Mouse (Mus musculus) urinary bladder, adult 2 months (tissue): Measurements from ENCODE around the gene Cma1. TPM values are rescaled to one million over a fixed set of nuclear protein-coding genes. Genes with fewer than 3 reads are reported as not detected.

ENCODE experiments used
- polyA plus RNA-seq: library from polyadenylated mRNA; depleted of rRNA; stranded (reverse); fragments of >200 nt; gene quantifications from 2 replicates; pipeline ENCODE4 v1.2.3, GENCODE M21; 2012; rRNA removed

Gene Cma1
- polyA plus RNA-seq, 1 experiment, result 8.6 TPM

Other genes with a start within 250 kb of the Cma1 start
- 1.1 and 1.4 TPM in 2 replicates for gene Tgm1, start 230.7 kb downstream of the Cma1 start, polyA plus RNA-seq
- 25.9 and 34.6 TPM in 2 replicates for gene Rabggta, start 222.4 kb downstream of the Cma1 start, polyA plus RNA-seq
- gene Dhrs1, start 199.0 kb downstream of the Cma1 start, polyA plus RNA-seq, result 75.5 and 83.1 TPM in 2 replicates
- 13.8 TPM in 2 replicates for gene Nop9, start 199.0 kb downstream of the Cma1 start, polyA plus RNA-seq
- gene Cideb, start 186.2 kb downstream of the Cma1 start, polyA plus RNA-seq, result 0.18 and 0.25 TPM in 2 replicates
- gene Ltb4r2, start 183.2 kb downstream of the Cma1 start, polyA plus RNA-seq, result 0.06 TPM in 2 replicates
- gene Ltb4r1, start 178.7 kb downstream of the Cma1 start, polyA plus RNA-seq, result 1.6 and 1.7 TPM in 2 replicates
- gene Adcy4, start 160.6 kb downstream of the Cma1 start, polyA plus RNA-seq, result 7.2 and 9.4 TPM in 2 replicates
- gene Ripk3, start 155.8 kb downstream of the Cma1 start, polyA plus RNA-seq, result 7.0 and 8.9 TPM in 2 replicates
- gene Nfatc4, start 121.5 kb downstream of the Cma1 start, polyA plus RNA-seq, result 37.9 and 44.3 TPM in 2 replicates
- 6.2 and 11.2 TPM in 2 replicates for gene Nynrin, start 90.7 kb downstream of the Cma1 start, polyA plus RNA-seq
- gene Cbln3, start 60.3 kb downstream of the Cma1 start, polyA plus RNA-seq, result 0.22 and 0.45 TPM in 2 replicates
- gene Khnyn, start 59.7 kb downstream of the Cma1 start, polyA plus RNA-seq, result 26.2 and 26.8 TPM in 2 replicates
- gene Sdr39u1, start 44.4 kb downstream of the Cma1 start, polyA plus RNA-seq, result 54.6 and 63.6 TPM in 2 replicates
- gene Cma2, start 6.3 kb upstream of the Cma1 start, polyA plus RNA-seq, result 0.07 TPM in 1 of 2 replicates, not detected in the other
- not detected in 2 replicates for gene Mcpt1, start 73.3 kb upstream of the Cma1 start, polyA plus RNA-seq
- gene Mcpt9, start 85.8 kb upstream of the Cma1 start, polyA plus RNA-seq, result not detected in 2 replicates
- 0.06 TPM in 1 of 2 replicates, not detected in the other for gene Mcpt2, start 97.4 kb upstream of the Cma1 start, polyA plus RNA-seq
- gene Mcpt4, start 117.6 kb upstream of the Cma1 start, polyA plus RNA-seq, result 6.3 and 8.4 TPM in 2 replicates
- not detected in 2 replicates for gene Mcpt8, start 140.6 kb upstream of the Cma1 start, polyA plus RNA-seq
- gene Ctsg, start 157.9 kb upstream of the Cma1 start, polyA plus RNA-seq, result 0.08 TPM in 1 of 2 replicates, not detected in the other
- not detected in 2 replicates for gene Gzme, start 175.9 kb upstream of the Cma1 start, polyA plus RNA-seq
- not detected in 2 replicates for gene Gzmd, start 187.9 kb upstream of the Cma1 start, polyA plus RNA-seq
- not detected in 2 replicates for gene Gzmg, start 214.9 kb upstream of the Cma1 start, polyA plus RNA-seq
- not detected in 2 replicates for gene Gzmn, start 229.9 kb upstream of the Cma1 start, polyA plus RNA-seq